Mouse (Mus musculus) ZHBTc4 (cell line): ENCODE measurements around the gene Grid2.

Source experiments
- DNase-seq: peaks from one replicate; pipeline ENCODE4 v3.0.0-alpha.2; 2011; ENCODE audit warnings: low read depth, low spot score

The Grid2 gene

DNA sequence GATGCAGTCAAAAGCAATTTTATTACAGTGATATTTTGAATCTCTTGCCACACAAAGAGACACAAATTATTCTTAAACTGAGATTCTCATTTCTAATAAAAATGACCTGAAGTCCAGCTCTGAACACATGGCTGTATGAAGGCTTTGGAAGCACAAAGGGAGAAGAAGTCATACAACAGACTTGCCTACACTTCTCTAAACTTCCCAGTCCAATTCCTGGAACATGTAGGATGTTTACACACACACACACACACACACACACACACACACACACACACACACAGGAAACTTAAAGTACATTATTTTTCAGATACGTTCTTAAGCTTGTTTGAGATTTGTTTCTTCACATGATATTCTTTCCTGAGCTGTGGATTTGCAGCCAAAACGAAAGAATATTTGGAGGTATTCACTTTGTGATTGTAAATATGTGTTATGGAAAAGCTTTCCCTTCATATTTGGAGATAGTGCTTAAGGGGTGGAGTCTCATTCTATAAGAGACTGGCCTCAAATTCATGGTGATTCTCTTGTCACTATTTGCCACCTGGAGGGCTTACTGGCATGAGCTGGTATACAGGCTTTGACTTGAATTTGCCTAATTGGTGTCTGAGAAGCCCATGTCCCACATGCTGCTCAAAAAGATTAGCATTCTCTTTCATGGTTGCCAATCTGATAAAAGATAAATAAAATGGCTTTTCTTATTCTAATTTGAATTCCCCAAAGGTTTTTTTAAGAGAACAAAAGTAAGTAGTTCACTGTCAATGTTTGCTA lies 1049.2 kb downstream of the Grid2 start:
- DNase-seq, result no peak

- DNase-seq, result no peak
These were observed 1053.0 kb downstream of the Grid2 start for GRCm38 (mm10) chr6:64308631-64309030.

GRCm38 (mm10) chr6:64313132-64313531 lies 1057.5 kb downstream of the Grid2 start:
- peak; percentile 18 for DNase-seq

- no peak for DNase-seq
These were observed 1071.3 kb downstream of the Grid2 start for GRCm38 (mm10) chr6:64326936-64327335.

- no peak for DNase-seq
These were observed 1072.2 kb downstream of the Grid2 start for GRCm38 (mm10) chr6:64327876-64328275.

GRCm38 (mm10) chr6:64398413-64399098 lies 1142.9 kb downstream of the Grid2 start:
- DNase-seq, result no peak

GRCm38 (mm10) chr6:64427658-64428057 lies 1172.0 kb downstream of the Grid2 start:
- DNase-seq, result no peak

GRCm38 (mm10) chr6:64428898-64429297 lies 1173.2 kb downstream of the Grid2 start:
- DNase-seq, result no peak

DNA sequence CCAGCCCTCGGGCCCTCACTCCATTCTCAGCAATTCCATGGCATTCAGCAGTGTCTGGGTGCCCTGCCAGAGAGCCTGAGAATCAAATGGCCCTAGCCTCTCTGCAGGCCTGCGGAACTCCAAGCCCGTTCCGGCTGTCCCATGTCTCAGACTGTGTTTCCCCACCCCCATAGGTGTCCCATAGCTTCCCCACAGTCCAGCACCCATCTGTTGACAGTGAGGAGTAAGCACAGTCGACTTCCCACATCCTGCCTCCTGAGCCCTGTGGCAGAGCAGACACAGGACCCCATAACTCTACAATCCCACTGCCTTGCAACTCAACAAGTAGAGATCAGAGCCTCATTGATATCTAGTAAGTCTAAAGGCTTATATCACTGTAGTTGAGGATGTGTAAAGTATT lies 1192.5 kb downstream of the Grid2 start:
- no peak for DNase-seq

DNA sequence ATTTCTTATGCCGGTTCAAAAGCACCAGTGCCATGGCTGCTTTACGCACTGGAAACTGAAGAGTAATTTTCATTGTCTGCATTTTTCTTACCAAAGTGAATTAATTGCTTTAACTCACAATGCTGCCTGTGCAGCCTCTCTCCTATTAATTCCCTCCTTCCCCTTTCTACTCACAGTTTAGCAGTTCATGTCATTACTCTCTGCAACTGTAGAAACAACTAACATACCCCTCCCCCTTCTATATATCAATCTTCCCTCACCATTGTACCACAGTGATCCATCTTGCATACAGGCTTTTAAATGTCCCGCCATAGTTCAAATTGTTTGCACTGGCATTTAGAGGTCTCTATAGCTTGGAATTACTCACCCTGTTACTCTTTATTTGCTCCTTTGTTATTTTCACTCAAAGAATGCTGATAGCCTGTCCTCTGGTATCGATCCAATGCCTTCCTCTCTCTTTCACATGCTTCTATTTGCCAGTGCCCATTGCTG lies 1193.2 kb downstream of the Grid2 start:
- no peak for DNase-seq

DNA sequence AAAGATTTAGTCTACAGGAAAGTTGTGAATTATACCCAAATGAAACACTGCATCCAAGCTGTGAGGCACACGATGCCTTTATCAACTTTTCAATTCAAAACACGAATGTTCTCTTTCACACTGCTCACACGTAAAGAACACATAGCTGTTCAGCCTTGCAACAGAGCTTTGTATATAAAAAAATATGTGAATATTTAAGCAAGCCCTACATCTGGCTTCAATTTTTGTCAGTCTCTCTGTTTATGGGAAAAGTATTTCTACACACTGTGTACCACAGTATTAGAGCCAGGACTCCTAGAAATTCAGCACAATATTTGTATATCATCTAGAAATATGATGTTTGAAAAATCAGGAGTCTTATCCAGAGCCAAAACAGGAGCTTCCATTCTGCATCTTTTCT lies 1195.1 kb downstream of the Grid2 start:
- no peak for DNase-seq

- DNase-seq, result no peak
These were observed 1224.2 kb downstream of the Grid2 start for GRCm38 (mm10) chr6:64479884-64480283.

- DNase-seq, result no peak
These were observed 1224.9 kb downstream of the Grid2 start for GRCm38 (mm10) chr6:64480592-64480991.

- no peak for DNase-seq
These were observed 1234.8 kb downstream of the Grid2 start for GRCm38 (mm10) chr6:64490313-64491067.

DNA sequence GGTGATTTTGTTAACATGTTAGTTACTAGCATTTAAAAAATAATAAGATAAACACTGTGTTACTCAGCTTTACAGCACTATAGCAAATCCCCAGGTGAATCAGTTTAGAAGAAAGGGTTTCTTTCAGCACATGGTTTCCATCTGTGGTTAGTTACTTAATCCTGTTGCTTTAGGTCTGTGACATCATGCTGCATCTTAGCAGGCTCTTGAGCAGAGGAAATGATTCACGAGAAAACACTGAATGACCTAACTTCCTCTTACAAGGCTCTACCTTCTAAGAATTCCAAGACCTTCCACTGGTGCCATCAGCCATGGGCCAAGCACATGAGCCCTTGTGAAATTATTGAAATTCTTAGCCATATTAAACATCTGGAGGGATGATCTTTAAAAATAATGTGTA lies 1248.7 kb downstream of the Grid2 start:
- no peak for DNase-seq

- DNase-seq, result no peak
These were observed 1286.5 kb downstream of the Grid2 start for GRCm38 (mm10) chr6:64542168-64542567.

- DNase-seq, result no peak
These were observed 1298.0 kb downstream of the Grid2 start for GRCm38 (mm10) chr6:64553645-64554044.

DNA sequence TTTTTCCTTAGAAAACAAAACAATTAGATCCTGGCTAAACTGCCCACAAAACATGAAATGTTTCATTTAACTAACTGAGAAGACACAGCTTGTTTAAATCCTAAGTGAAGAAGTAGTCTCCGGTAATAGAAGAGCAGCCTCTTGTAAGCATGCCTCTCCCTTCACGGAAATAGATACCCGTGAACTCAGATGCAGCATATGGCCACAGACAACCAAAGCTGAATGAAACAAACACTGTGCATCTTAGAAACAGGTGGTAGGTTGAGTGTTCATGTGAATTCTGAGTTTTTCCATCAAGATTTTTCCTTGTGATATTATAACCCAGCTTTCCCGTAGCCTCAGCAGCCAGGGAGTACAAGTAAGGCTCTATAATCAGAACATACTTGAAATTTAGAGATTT lies 1299.5 kb downstream of the Grid2 start:
- DNase-seq, result no peak

DNA sequence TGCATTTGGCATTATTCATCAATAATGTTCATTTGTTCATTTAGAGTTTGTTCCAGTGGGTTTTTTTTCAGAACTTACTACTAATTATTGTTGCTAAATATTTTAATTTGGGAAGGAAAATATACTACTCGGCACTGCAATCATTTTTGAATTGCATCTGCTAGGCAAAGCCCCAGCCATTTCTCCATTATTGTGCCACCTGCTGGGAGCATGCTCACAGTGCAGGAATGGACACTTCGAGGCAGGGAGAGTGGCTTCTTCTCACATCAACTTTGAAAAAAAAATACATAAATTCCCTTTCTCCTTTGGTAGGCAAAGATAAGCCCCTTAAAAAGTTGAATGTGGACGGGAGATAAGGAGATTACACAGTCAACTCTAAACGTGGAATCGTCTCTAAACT lies 1312.9 kb downstream of the Grid2 start:
- peak; percentile 25 for DNase-seq

- no peak for DNase-seq
These were observed 1325.7 kb downstream of the Grid2 start for GRCm38 (mm10) chr6:64581338-64581737.

- no peak for DNase-seq
These were observed 1333.0 kb downstream of the Grid2 start for GRCm38 (mm10) chr6:64588487-64589205.

GRCm38 (mm10) chr6:64596261-64596660 lies 1340.6 kb downstream of the Grid2 start:
- no peak for DNase-seq
